Comparison of ENCODE assay signal across 7 mouse cellular contexts in genomic region chr3:66650076-66650748, GRCm38 (mm10).
DNase-seq lines count a peak whose midpoint lies in the region; ATAC-seq and TF ChIP-seq lines count a peak whose summit lies in the region.

No protein-coding gene starts in this region.

- TF ChIP-seq CTCF in lung, embryonic 14.5 days (IDR thresholded peaks at IDR 0.05; ENCODE audit: low read depth), result no peak

- peak; percentile 56 for DNase-seq in lung, embryonic 14.5 days
- DNase-seq in lung, postnatal 25 days (ENCODE audit: low spot score), result no peak
- DNase-seq in cerebellum, adult 18-20 months, result peak; percentile 20 to 39
- DNase-seq in intestine, embryonic 14.5 days (ENCODE audit: low spot score), result peak; percentile 60
- DNase-seq in c-Kit-positive CD71-positive TER-119-positive erythroid progenitor cells, embryonic 14.5 days (ENCODE audit: low spot score), result no peak

- no peak overlapping the region for H3K9ac ChIP-seq in lung, embryonic 14.5 days
- no peak overlapping the region for H3K9ac ChIP-seq in embryonic facial prominence, embryonic 12.5 days
- H3K9ac ChIP-seq in intestine, embryonic 14.5 days (ENCODE audit: low read length), result no peak overlapping the region
- no peak overlapping the region for H3K9ac ChIP-seq in liver, embryonic 12.5 days

- peaks cover 15% of the 10 kb centered on the region; the same call in 1 of the 2 replicates for H3K4me1 ChIP-seq in lung, embryonic 14.5 days (ENCODE audit: insufficient read depth)
- H3K4me1 ChIP-seq in embryonic facial prominence, embryonic 12.5 days, result no peaks in the 10 kb centered on the region; the same call in 1 of the 2 replicates
- H3K4me1 ChIP-seq in intestine, embryonic 14.5 days (replicated peaks; ENCODE audit: control insufficient read depth, insufficient read depth, low read length), result 0 out of 2 replicates have a peak, but pooled peaks cover 6% of the 10 kb centered on the region
- H3K4me1 ChIP-seq in liver, embryonic 12.5 days, result peaks cover 39% of the 10 kb centered on the region

- no peaks in the 10 kb centered on the region for H3K27me3 ChIP-seq in lung, embryonic 14.5 days (ENCODE audit: insufficient read depth, low read length)
- H3K27me3 ChIP-seq in embryonic facial prominence, embryonic 12.5 days, result no peaks in the 10 kb centered on the region
- H3K27me3 ChIP-seq in intestine, embryonic 14.5 days (replicated peaks; ENCODE audit: control insufficient read depth, insufficient read depth, low read length), result no peaks in the 10 kb centered on the region
- H3K27me3 ChIP-seq in liver, embryonic 12.5 days (replicated peaks), result no peaks in the 10 kb centered on the region

- ATAC-seq in lung, embryonic 14.5 days (ENCODE audit: insufficient read depth), result peak; percentile 60; the same call in 1 of the 2 replicates
- ATAC-seq in embryonic facial prominence, embryonic 12.5 days (ENCODE audit: insufficient number of reproducible peaks, insufficient read depth, low FRiP score, low TSS enrichment), result 0 out of 2 replicates have a peak, but pooled peaks have one; percentile 35
- peak; percentile 83 for ATAC-seq in intestine, embryonic 14.5 days (replicated peaks; ENCODE audit: low FRiP score, low TSS enrichment, low read depth)
- peak; percentile 52; the same call in 1 of the 2 replicates for ATAC-seq in liver, embryonic 12.5 days

- no peaks in the 10 kb centered on the region for H3K36me3 ChIP-seq in lung, embryonic 14.5 days (ENCODE audit: insufficient read depth)
- no peaks in the 10 kb centered on the region for H3K36me3 ChIP-seq in embryonic facial prominence, embryonic 12.5 days
- no peaks in the 10 kb centered on the region for H3K36me3 ChIP-seq in intestine, embryonic 14.5 days (ENCODE audit: control insufficient read depth, insufficient read depth, low read length)
- no peaks in the 10 kb centered on the region for H3K36me3 ChIP-seq in liver, embryonic 12.5 days

- no peak overlapping the region for H3K4me3 ChIP-seq in lung, embryonic 14.5 days (ENCODE audit: low read depth, low read length)
- H3K4me3 ChIP-seq in embryonic facial prominence, embryonic 12.5 days, result no peak overlapping the region
- H3K4me3 ChIP-seq in intestine, embryonic 14.5 days (ENCODE audit: low read depth, low read length), result no peak overlapping the region
- H3K4me3 ChIP-seq in liver, embryonic 12.5 days, result no peak overlapping the region

- H3K4me2 ChIP-seq in lung, embryonic 14.5 days, result peak overlapping the region; percentile 20; the same call in 1 of the 2 replicates
- no peak overlapping the region for H3K4me2 ChIP-seq in embryonic facial prominence, embryonic 12.5 days (replicated peaks)
- H3K4me2 ChIP-seq in intestine, embryonic 14.5 days (ENCODE audit: low read length), result peak overlapping the region; percentile 9
- H3K4me2 ChIP-seq in liver, embryonic 12.5 days, result no peak overlapping the region

- WGBS in lung, embryonic 14.5 days, result 41% methylated on average over 15 of the region's 15 CpGs
- 85% methylated on average over 15 of the region's 15 CpGs for WGBS in embryonic facial prominence, embryonic 12.5 days
- WGBS in intestine, embryonic 14.5 days, result 38% methylated on average over 15 of the region's 15 CpGs
- 63% methylated on average over 15 of the region's 15 CpGs for WGBS in liver, embryonic 12.5 days (ENCODE audit: insufficient replicate concordance)

- no peaks in the 10 kb centered on the region for H3K9me3 ChIP-seq in lung, embryonic 14.5 days (ENCODE audit: low read depth, low read length)
- H3K9me3 ChIP-seq in embryonic facial prominence, embryonic 12.5 days, result no peaks in the 10 kb centered on the region
- no peaks in the 10 kb centered on the region for H3K9me3 ChIP-seq in intestine, embryonic 14.5 days (ENCODE audit: control insufficient read depth, low read length)
- no peaks in the 10 kb centered on the region for H3K9me3 ChIP-seq in liver, embryonic 12.5 days (replicated peaks)

- no peak overlapping the region for H3K27ac ChIP-seq in lung, embryonic 14.5 days (ENCODE audit: low read depth)
- H3K27ac ChIP-seq in embryonic facial prominence, embryonic 12.5 days, result no peak overlapping the region
- no peak overlapping the region for H3K27ac ChIP-seq in intestine, embryonic 14.5 days (ENCODE audit: low read depth)
- no peak overlapping the region for H3K27ac ChIP-seq in liver, embryonic 12.5 days

Comparison
In these comparisons a context has a peak if more than half of its experiments do, and no peak if none do; other contexts are left out.
1. DNase-seq: peak in lung, embryonic 14.5 days (single experiment), cerebellum, adult 18-20 months (2 of 2) and intestine, embryonic 14.5 days (single experiment); none in lung, postnatal 25 days (single experiment) and c-Kit-positive CD71-positive TER-119-positive erythroid progenitor cells, embryonic 14.5 days (single experiment).
2. H3K4me2 ChIP-seq: peak in lung, embryonic 14.5 days (single experiment) and intestine, embryonic 14.5 days (single experiment); none in embryonic facial prominence, embryonic 12.5 days (single experiment) and liver, embryonic 12.5 days (single experiment).
3. Peak in every context shown above with its lines, with median percentiles within 50 percentile points of each other: ATAC-seq.